Mouse (Mus musculus): ENCODE measurements at regions not wholly inside any gene's neighbourhood (a gene's known extent, or its start where the extent isn't known, plus 50 kb on each side); places are given as distances from the start of the nearest gene placed in this dataset.

GRCm38 (mm10) chr7:77738996-77739765 is 998.6 kb downstream of the Ntrk3 start:
- intact Hi-C loops (cut with DNase I): no loop called here
- no peak for DNase-seq

Small RNA genes in the stretch of these regions (microRNA-seq; reads per million reads assigned to microRNA genes)
- 0 reads per million in 2 experiments for gene Gm44358
